Mouse (Mus musculus) cerebellum, adult 2 months (tissue): Measurements from ENCODE around the gene Coro7.

Experiments used
- CTCF ChIP-seq: fragments of 200-500 bp; IDR thresholded peaks from 2 replicates; pipeline ENCODE4 v1.5.1; 2011; ENCODE audit warnings: low read depth, mild to moderate bottlenecking, control low read depth, low read length, moderate library complexity, borderline replicate concordance; ENCODE audit not compliant: insufficient read depth
- POLR2A ChIP-seq: fragments of 200-500 bp; IDR thresholded peaks from 2 replicates; pipeline ENCODE4 v1.6.1; 2011; ENCODE audit warnings: low read length, control low read depth, borderline replicate concordance; ENCODE audit not compliant: insufficient read depth

DNA sequence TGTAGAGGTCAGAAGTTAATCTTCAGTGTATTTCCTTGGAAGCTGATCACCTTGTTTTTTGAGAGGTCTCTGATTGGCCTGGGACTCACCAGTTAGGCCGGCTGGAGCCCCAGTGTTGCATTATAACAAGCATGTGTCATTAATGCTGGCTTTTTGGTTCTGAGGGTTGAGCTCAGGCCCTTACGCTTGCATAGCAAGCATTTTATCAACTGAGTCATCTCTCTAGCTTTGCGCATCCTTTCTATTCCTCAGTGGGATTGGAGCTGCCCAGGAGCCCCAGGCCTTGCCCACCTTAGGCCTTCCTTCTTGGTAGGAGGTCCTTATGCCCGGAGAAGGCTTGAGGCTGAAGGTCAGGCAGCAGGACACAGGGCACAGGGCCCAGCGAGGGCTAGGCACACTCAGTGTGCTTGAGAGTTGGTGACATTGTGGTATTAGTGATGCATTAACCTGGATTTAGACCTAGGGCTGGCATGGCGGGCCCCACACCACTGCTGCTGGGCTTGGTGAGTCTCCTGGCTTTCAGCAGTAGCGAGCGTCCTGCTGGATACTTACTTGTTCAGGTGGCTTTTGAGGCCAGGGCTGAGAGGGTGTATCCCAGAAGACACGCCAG lies 78.8 kb downstream of the Coro7 start:
- TF ChIP-seq POLR2A (no peak), CTCF (no peak)
